Mouse (Mus musculus) heart, adult 2 months (tissue): ENCODE measurements at regions not wholly inside any gene's neighbourhood (a gene's known extent, or its start where the extent isn't known, plus 50 kb on each side); places are given as distances from the start of the nearest gene placed in this dataset.

Experiments used
- EP300 ChIP-seq: fragments of 200-500 bp; IDR thresholded peaks from 2 replicates; pipeline ENCODE4 v1.6.1; 2011; ENCODE audit warnings: low read depth, low read length, control low read depth; ENCODE audit not compliant: insufficient read depth
- POLR2A ChIP-seq: fragments of 200-500 bp; IDR thresholded peaks from 2 replicates; pipeline ENCODE4 v1.6.1; 2011; ENCODE audit warnings: mild to moderate bottlenecking, low read depth, low read length, control low read depth; ENCODE audit not compliant: insufficient read depth

GRCm38 (mm10) chr8:44656470-44656869 is 278.8 kb upstream of the Fat1 start:
- no peak for TF ChIP-seq POLR2A
- TF ChIP-seq EP300: no peak
